Mouse (Mus musculus): ENCODE measurements at regions not wholly inside any gene's neighbourhood (a gene's known extent, or its start where the extent isn't known, plus 50 kb on each side); places are given as distances from the start of the nearest gene placed in this dataset.
A peak's percentile ranks its signal among the peaks of the same experiment; 100 is the strongest.

GRCm38 (mm10) chr10:17621703-17622385 is 101.2 kb upstream of the Cited2 start:
- no peaks in the 10 kb centered on the region for H3K4me1 ChIP-seq (ENCODE audit: insufficient read depth, low read length)
- H3K4me2 ChIP-seq (ENCODE audit: low read depth, low read length): no peak overlapping the region
- WGBS: 75% methylated on average over 5 of the region's 5 CpGs
- H3K27ac ChIP-seq: no peak overlapping the region
- H3K4me3 ChIP-seq (ENCODE audit: low read length): no peak overlapping the region
- H3K9me3 ChIP-seq (ENCODE audit: low read length): no peaks in the 10 kb centered on the region
- no peak for TF ChIP-seq CTCF (IDR thresholded peaks at IDR 0.05; ENCODE audit: low read depth)
- H3K36me3 ChIP-seq (ENCODE audit: insufficient read depth, low read length): no peaks in the 10 kb centered on the region
- no peak overlapping the region for H3K9ac ChIP-seq (replicated peaks; ENCODE audit: low read length)
- H3K27me3 ChIP-seq (ENCODE audit: insufficient read depth, low read length): no peaks in the 10 kb centered on the region
- no peak for DNase-seq (ENCODE audit: low spot score)
- ATAC-seq: no peak

GRCm38 (mm10) chr10:17622802-17623201 is 100.2 kb upstream of the Cited2 start:
- 14% methylated on average over 1 of the region's 1 CpGs for whole genome bisulfite sequencing
- Histone ChIP-seq H3K27me3 (ENCODE audit: insufficient read depth, low read length) (no peaks in the 10 kb centered on the region), H3K4me3 (ENCODE audit: low read length) (no peak overlapping the region), H3K4me1 (ENCODE audit: insufficient read depth, low read length) (no peaks in the 10 kb centered on the region), H3K27ac (no peak overlapping the region), H3K9ac (replicated peaks; ENCODE audit: low read length) (no peak overlapping the region), H3K4me2 (ENCODE audit: low read depth, low read length) (no peak overlapping the region), H3K36me3 (ENCODE audit: insufficient read depth, low read length) (no peaks in the 10 kb centered on the region), H3K9me3 (ENCODE audit: low read length) (no peaks in the 10 kb centered on the region)
- TF ChIP-seq CTCF (IDR thresholded peaks at IDR 0.05; ENCODE audit: low read depth): no peak
- ATAC-seq: no peak
- DNase-seq (ENCODE audit: low spot score): no peak

- ATAC-seq (no peak), DNase-seq (ENCODE audit: low spot score) (no peak)
- no peak for TF ChIP-seq CTCF (IDR thresholded peaks at IDR 0.05; ENCODE audit: low read depth)
- H3K4me1 ChIP-seq (ENCODE audit: insufficient read depth, low read length): no peaks in the 10 kb centered on the region
- no peaks in the 10 kb centered on the region for H3K9me3 ChIP-seq (ENCODE audit: low read length)
- no peaks in the 10 kb centered on the region for H3K27me3 ChIP-seq (ENCODE audit: insufficient read depth, low read length)
- WGBS: 69% methylated on average over 3 of the region's 3 CpGs
- no peak overlapping the region for H3K4me2 ChIP-seq (ENCODE audit: low read depth, low read length)
- H3K36me3 ChIP-seq (ENCODE audit: insufficient read depth, low read length): no peaks in the 10 kb centered on the region
- no peak overlapping the region for H3K9ac ChIP-seq (replicated peaks; ENCODE audit: low read length)
- no peak overlapping the region for H3K27ac ChIP-seq
- no peak overlapping the region for H3K4me3 ChIP-seq (ENCODE audit: low read length)
Observed at GRCm38 (mm10) chr10:17629709-17630108, 93.3 kb upstream of the Cited2 start.

GRCm38 (mm10) chr10:17630861-17631581 is 92.0 kb upstream of the Cited2 start:
- no peak overlapping the region for H3K4me2 ChIP-seq (ENCODE audit: low read depth, low read length)
- H3K4me1 ChIP-seq (ENCODE audit: insufficient read depth, low read length): no peaks in the 10 kb centered on the region
- ATAC-seq (no peak), DNase-seq (ENCODE audit: low spot score) (no peak)
- no peaks in the 10 kb centered on the region for H3K27me3 ChIP-seq (ENCODE audit: insufficient read depth, low read length)
- WGBS: 34% methylated on average over 4 of the region's 4 CpGs
- H3K9ac ChIP-seq (replicated peaks; ENCODE audit: low read length): no peak overlapping the region
- no peak overlapping the region for H3K4me3 ChIP-seq (ENCODE audit: low read length)
- TF ChIP-seq CTCF (IDR thresholded peaks at IDR 0.05; ENCODE audit: low read depth): no peak
- H3K9me3 ChIP-seq (ENCODE audit: low read length): no peaks in the 10 kb centered on the region
- no peak overlapping the region for H3K27ac ChIP-seq
- H3K36me3 ChIP-seq (ENCODE audit: insufficient read depth, low read length): no peaks in the 10 kb centered on the region

GRCm38 (mm10) chr10:17631817-17632216 is 91.2 kb upstream of the Cited2 start:
- Histone ChIP-seq H3K9me3 (ENCODE audit: low read length) (no peaks in the 10 kb centered on the region), H3K4me1 (ENCODE audit: insufficient read depth, low read length) (no peaks in the 10 kb centered on the region), H3K27ac (no peak overlapping the region), H3K4me2 (ENCODE audit: low read depth, low read length) (peak overlapping the region; percentile 26; the same call in 1 of the 2 replicates), H3K27me3 (ENCODE audit: insufficient read depth, low read length) (no peaks in the 10 kb centered on the region), H3K36me3 (ENCODE audit: insufficient read depth, low read length) (no peaks in the 10 kb centered on the region), H3K9ac (replicated peaks; ENCODE audit: low read length) (no peak overlapping the region), H3K4me3 (ENCODE audit: low read length) (no peak overlapping the region)
- peak; percentile 38; the same call in 1 of the 2 replicates for ATAC-seq
- TF ChIP-seq CTCF (IDR thresholded peaks at IDR 0.05; ENCODE audit: low read depth): no peak
- DNase-seq (ENCODE audit: low spot score): peak; percentile 60
- 27% methylated on average over 5 of the region's 5 CpGs for WGBS

- Histone ChIP-seq H3K27ac (no peak overlapping the region), H3K9me3 (ENCODE audit: low read length) (no peaks in the 10 kb centered on the region)
- 85% methylated on average over 12 of the region's 12 CpGs for WGBS
Observed at GRCm38 (mm10) chr10:17632959-17633674, 89.9 kb upstream of the Cited2 start.

More at GRCm38 (mm10) chr10:17632959-17633674, 89.9 kb upstream of the Cited2 start:
- DNase-seq (ENCODE audit: low spot score) (no peak), ATAC-seq (no peak)
- no peak overlapping the region for H3K4me2 ChIP-seq (ENCODE audit: low read depth, low read length)
- TF ChIP-seq CTCF (IDR thresholded peaks at IDR 0.05; ENCODE audit: low read depth): no peak
- H3K4me1 ChIP-seq (ENCODE audit: insufficient read depth, low read length): no peaks in the 10 kb centered on the region
- H3K4me3 ChIP-seq (ENCODE audit: low read length): no peak overlapping the region
- no peaks in the 10 kb centered on the region for H3K36me3 ChIP-seq (ENCODE audit: insufficient read depth, low read length)
- H3K9ac ChIP-seq (replicated peaks; ENCODE audit: low read length): no peak overlapping the region
- no peaks in the 10 kb centered on the region for H3K27me3 ChIP-seq (ENCODE audit: insufficient read depth, low read length)

Measured in hindbrain, postnatal 0 days (tissue).